Mouse (Mus musculus) liver, adult 2 months (tissue): Measurements from ENCODE around the gene Spata31d1a.

Source experiments
- CTCF ChIP-seq: fragments of 200-500 bp; IDR thresholded peaks from 2 replicates; pipeline ENCODE4 v1.5.1; 2011; ENCODE audit warnings: low read depth, low read length, control low read depth
- POLR2A ChIP-seq: fragments of 200-500 bp; IDR thresholded peaks from 2 replicates; pipeline ENCODE4 v1.6.1; 2011; ENCODE audit warnings: low read length, control low read depth; ENCODE audit not compliant: insufficient read depth; ENCODE audit errors: extremely low read depth

DNA sequence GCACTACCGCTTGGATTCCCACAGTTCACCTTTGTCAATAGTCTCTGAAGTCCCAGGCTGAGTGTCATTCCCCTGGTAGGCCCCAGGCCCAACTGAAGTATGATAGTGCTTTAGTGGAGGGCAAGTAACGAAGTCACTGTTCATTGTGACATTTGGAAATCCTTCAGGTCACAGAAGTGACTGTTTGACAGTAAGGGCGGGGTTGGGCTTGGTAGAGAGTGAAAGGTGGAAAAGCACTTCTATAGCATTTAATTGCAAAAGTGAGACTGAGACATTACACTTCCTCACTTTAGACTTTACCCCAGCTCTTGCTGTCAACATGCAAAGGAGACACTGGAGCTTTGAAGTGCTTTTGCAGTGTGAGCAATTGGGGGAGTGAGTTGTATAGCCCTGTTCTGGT is 16.1 kb downstream of the Spata31d1a start, which contains the start of gene 4921517D22Rik:
- TF ChIP-seq CTCF (no peak), POLR2A (no peak)
